Mouse (Mus musculus): ENCODE data around the gene Slc16a2.

GRCm38 (mm10) chrX:103820307-103821194 is 1.2 kb downstream of the Slc16a2 start:
- no peak for TF ChIP-seq CTCF (IDR thresholded peaks at IDR 0.05; ENCODE audit: borderline replicate concordance, insufficient read depth, low read depth, low read length)
- no peak for TF ChIP-seq POLR2A (IDR thresholded peaks at IDR 0.05; ENCODE audit: borderline replicate concordance, insufficient read depth, low read length)

All from cerebellum, adult 2 months (tissue).